Mouse (Mus musculus): Measurements from ENCODE around the gene Pgbd1. TPM values are rescaled to one million over a fixed set of nuclear protein-coding genes. Genes with fewer than 3 reads are reported as not detected.

Pgbd1 gene
- 0.39 TPM for polyA plus RNA-seq (2017; shearing (Covaris generic))

DNA sequence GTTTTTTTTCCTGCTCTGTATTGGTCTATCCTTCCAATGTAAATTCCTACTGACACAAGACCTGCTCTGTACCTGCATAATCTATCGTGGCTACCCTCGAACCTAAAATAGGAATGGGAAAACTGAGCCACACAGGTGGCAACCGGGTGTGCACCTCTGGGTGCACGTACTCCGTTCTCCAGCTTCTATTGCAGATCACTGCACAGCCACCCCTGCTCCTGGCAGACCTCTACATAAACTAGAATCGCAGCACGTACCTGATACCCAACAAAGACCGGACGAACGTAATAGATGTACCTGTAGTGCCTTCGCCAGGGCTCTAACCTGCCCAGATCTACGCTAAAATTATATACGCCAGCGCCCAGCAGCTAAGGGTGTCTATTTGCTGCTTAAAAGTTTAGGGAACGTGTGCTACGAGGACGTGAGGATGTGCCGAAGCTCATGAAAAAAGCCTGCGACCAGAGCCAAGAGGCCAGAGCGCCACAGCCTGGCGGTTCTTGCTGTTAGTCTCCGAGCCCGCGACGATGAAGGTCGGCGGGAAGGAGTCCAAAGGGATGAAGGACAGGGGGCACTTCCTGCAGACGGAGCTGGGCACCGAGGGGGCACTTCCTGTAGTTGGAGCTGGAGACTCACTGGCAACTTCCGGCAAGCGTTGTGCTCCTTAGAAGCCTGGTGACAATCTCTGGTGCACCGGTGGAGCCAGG, at the start of gene Pgbd1:
Pgbd1 (minus strand) TSS at position 556 of the 704 bp plus-strand sequence.

GRCm38 (mm10) chr13:21478759-21479670, 38.2 kb upstream of the Pgbd1 start, which contains the start of the genes Zkscan4 and Gm10065:
Zkscan4 (plus strand) TSS chr13:21478907.
Gm10065 (minus strand) TSS chr13:21479441.

GRCm38 (mm10) chr13:21468061-21469019, 27.5 kb upstream of the Pgbd1 start, which contains the start of gene Nkapl:
Nkapl (minus strand) TSS chr13:21468509.

GRCm38 (mm10) chr13:21453449-21453848, 12.6 kb upstream of the Pgbd1 start, which contains the start of gene Zscan26:
Zscan26 (minus strand) TSS chr13:21453730.

GRCm38 (mm10) chr13:21402287-21402846, 38.5 kb downstream of the Pgbd1 start, which contains the start of gene Zkscan3:
Zkscan3 (minus strand) TSS chr13:21402755.

Other genes starting within 250 kb of the Pgbd1 start
- 0.30 TPM for gene Gpx5, start 148.3 kb downstream of the Pgbd1 start, polyA plus RNA-seq (2017; shearing (Covaris generic))
- gene Gpx6, start 128.9 kb downstream of the Pgbd1 start, polyA plus RNA-seq (2017; shearing (Covaris generic)): 0.57 TPM
- gene Olfr1367, start 94.1 kb downstream of the Pgbd1 start, polyA plus RNA-seq (2017; shearing (Covaris generic)): not detected
- 3.7 TPM for gene Zscan12, start 78.2 kb downstream of the Pgbd1 start, polyA plus RNA-seq (2017; shearing (Covaris generic))
- gene Zkscan3, start 38.3 kb downstream of the Pgbd1 start, polyA plus RNA-seq (2017; shearing (Covaris generic)): 36.5 TPM
- gene Zscan26, start 12.7 kb upstream of the Pgbd1 start, polyA plus RNA-seq (2017; shearing (Covaris generic)): 7.8 TPM
- not detected for gene Nkapl, start 27.5 kb upstream of the Pgbd1 start, polyA plus RNA-seq (2017; shearing (Covaris generic))
- not detected for gene Zkscan4, start 37.8 kb upstream of the Pgbd1 start, polyA plus RNA-seq (2017; shearing (Covaris generic))
- gene Gm10065, start 38.4 kb upstream of the Pgbd1 start, polyA plus RNA-seq (2017; shearing (Covaris generic)): not detected
- 0.21 TPM for gene AK157302, start 54.2 kb upstream of the Pgbd1 start, polyA plus RNA-seq (2017; shearing (Covaris generic))
- gene Gm11273, start 60.4 kb upstream of the Pgbd1 start, polyA plus RNA-seq (2017; shearing (Covaris generic)): 11.8 TPM
- 2.6 TPM for gene Zkscan8, start 90.1 kb upstream of the Pgbd1 start, polyA plus RNA-seq (2017; shearing (Covaris generic))
- gene Olfr1366, start 101.8 kb upstream of the Pgbd1 start, polyA plus RNA-seq (2017; shearing (Covaris generic)): not detected
- 0.35 TPM for gene Olfr1535, start 118.8 kb upstream of the Pgbd1 start, polyA plus RNA-seq (2017; shearing (Covaris generic))
- gene Olfr1364, start 140.7 kb upstream of the Pgbd1 start, polyA plus RNA-seq (2017; shearing (Covaris generic)): not detected
- gene Olfr1362, start 173.0 kb upstream of the Pgbd1 start, polyA plus RNA-seq (2017; shearing (Covaris generic)): not detected
- gene Olfr11, start 201.5 kb upstream of the Pgbd1 start, polyA plus RNA-seq (2017; shearing (Covaris generic)): not detected
- not detected for gene Olfr1361, start 222.3 kb upstream of the Pgbd1 start, polyA plus RNA-seq (2017; shearing (Covaris generic))
- 0.26 TPM for gene Olfr1360, start 236.3 kb upstream of the Pgbd1 start, polyA plus RNA-seq (2017; shearing (Covaris generic))